Mouse (Mus musculus) heart, adult 2 months (tissue): ENCODE results near the gene Agtrap.

ENCODE experiments used
- CTCF ChIP-seq: fragments of 200-600 bp; IDR thresholded peaks from 2 replicates; pipeline ENCODE4 v1.8.1; 2022; ENCODE audit warnings: antibody characterized with exemption, mild to moderate bottlenecking, moderate library complexity
- EP300 ChIP-seq: fragments of 200-500 bp; IDR thresholded peaks from 2 replicates; pipeline ENCODE4 v1.6.1; 2011; ENCODE audit warnings: low read depth, low read length, control low read depth; ENCODE audit not compliant: insufficient read depth
- POLR2A ChIP-seq: fragments of 200-500 bp; IDR thresholded peaks from 2 replicates; pipeline ENCODE4 v1.6.1; 2011; ENCODE audit warnings: mild to moderate bottlenecking, low read depth, low read length, control low read depth; ENCODE audit not compliant: insufficient read depth

DNA sequence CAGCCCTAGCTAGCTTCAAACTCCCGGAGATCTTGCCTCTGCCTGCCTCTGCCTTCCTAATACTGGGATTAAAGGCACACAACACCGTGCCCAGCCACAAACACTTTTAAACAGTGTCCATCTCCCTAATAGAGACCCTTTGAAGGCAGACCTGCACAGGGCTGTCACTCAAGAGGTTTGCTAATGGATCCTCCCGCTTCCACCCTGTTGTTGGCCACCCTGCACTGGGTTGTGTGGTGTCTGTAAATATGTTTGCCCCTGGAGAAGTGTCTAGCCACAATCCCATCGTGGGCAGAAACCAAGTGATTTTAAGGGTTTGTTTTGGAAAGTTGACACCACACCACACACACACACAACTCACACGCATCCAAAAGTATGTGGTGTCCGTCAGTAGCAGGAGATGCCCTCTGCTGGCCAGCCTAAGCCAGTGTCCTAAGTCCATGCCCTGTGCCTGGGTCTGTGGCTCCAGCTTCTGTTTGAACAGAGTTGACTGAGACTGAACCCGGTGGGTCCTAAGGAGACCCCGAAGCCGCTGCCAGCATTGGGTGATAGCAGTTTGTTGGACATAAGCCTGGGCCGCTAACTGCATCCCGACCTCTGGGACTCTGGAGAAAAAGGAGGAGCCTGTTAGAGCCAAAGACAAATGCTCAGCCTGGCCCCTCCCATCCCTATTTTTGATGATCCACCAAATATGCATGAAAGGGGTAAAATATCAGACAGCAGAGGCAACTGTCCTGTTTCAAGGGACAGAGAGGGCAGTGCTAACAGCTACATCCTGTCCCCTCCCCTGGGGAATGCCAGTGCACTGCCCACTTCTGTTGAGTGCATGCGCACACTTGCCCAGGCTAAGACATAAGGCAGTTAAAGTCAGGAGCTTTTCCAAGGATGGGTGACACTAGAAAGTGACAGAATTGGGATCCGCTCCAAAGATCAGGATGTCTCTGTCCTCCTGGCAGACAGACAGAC lies 27.4 kb downstream of the Agtrap start:
- peak; percentile 74 for TF ChIP-seq CTCF
- TF ChIP-seq POLR2A = no peak
- peak; percentile 50; the same call in 1 of the 2 replicates for TF ChIP-seq EP300
